Mouse (Mus musculus) adrenal gland, postnatal 25 days (tissue): ENCODE measurements around the gene Rims1. TPM values are rescaled to one million over a fixed set of nuclear protein-coding genes. Genes with fewer than 3 reads are reported as not detected.

Source experiments
- DNase-seq: peaks from one replicate; pipeline ENCODE4 v3.0.0; 2021; ENCODE audit warnings: mixed read lengths
- total RNA-seq: library from RNA; stranded (reverse); gene quantifications from 2 replicates; pipeline ENCODE4 v1.2.3, GENCODE M21; 2021

Rims1 gene
- total RNA-seq, 1 experiment from 2014 or later = 0.55 TPM

GRCm38 (mm10) chr1:22579470-22579869 is 226.3 kb downstream of the Rims1 start:
- DNase-seq = no peak

DNA sequence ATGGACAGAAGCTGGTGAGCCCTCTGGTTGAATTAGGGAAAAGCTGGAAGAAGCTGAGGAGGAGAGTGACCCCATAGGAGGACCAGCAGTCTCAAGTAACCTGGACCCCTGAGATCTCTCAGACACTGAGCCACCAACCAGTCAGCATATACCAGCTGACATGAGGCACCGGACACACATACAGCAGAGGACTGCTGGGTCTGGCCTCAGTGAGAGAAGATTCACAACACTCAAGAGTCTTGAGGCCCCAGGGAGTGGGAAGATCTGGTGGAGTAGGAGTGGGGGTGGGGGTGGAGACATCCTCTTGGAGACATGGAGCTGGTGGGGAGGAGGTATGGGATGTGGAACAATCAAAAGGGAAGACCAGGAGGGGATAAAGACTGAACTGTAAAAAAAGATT is 233.1 kb downstream of the Rims1 start:
- no peak for DNase-seq

DNA sequence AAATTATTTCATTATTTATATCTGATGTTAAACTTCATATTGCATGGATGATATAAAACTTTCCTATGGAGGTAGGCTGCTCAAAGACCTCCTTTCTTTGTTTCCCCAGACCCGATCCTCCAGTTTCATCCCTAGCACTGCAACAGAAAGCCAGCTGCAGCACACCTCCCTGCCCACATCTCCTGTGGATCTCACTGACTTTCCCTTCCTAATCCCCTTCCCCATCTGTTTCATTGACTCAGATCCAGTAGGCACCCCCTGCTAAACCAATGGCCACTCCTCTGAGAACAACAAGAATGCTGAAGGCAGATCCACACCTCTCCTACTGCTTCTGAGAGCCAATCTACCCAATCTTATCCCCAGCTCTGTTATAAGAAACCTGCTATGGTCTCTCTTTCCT is 259.5 kb downstream of the Rims1 start:
- no peak for DNase-seq

- DNase-seq = no peak
Observed at GRCm38 (mm10) chr1:22538129-22538528, 267.7 kb downstream of the Rims1 start.

DNA sequence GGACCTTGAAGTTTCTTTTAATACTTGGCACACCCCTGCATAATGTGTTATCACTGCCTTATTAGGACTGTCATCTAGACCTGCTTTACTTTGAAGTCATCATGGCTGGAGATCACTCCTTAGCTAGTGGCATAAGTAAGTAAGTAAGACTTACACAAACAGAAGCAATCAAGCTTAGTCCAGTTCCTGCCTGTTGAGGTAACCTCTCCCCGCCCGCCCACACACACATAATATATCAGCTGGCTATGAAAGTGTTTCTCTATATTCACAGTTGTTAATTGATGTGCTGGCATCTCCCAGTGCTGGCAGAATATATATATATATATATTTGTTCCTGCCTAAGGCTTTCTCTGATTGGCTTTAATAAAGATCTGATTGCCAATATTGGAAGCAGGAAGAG is 269.0 kb downstream of the Rims1 start:
- no peak for DNase-seq

DNA sequence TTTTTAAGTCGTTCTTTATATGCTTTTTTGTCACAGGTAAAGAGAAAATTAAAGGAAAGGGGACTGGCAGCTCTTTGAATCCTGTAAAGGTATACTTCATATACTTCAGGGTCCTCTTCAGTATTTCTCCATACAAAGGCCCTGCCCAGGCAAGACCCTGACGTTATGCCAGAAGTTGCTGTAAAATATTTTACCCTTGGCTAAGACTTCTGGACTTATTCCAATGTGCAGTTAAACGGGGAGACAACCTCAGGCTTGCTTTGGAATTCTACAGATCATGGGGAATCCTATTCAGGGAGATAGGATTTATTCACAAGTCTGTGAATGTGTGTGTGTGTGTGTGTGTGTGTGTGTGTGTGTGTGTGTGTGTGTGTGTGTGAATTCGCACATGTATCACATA is 270.7 kb downstream of the Rims1 start:
- no peak for DNase-seq

GRCm38 (mm10) chr1:22533146-22534096 is 272.4 kb downstream of the Rims1 start:
- no peak for DNase-seq

DNA sequence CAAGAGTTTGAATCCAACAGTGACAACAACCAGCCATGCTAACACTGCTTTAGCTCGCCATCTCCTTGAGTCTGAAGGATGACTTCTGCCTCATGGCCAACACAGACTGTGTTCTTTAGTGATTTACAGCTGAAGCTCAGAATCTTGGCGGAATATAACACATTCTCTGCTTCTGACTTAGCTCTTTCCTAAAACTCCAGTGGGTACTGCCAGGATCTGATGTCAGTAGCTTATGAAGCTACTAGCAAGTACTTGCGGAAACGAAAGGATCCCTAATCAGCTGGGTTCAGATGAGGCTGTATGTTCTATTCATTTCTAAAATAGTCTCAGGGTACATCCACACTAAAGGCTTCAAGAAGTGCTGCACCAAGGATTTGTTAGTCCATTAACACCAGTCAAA is 290.7 kb downstream of the Rims1 start:
- DNase-seq = no peak

- no peak for DNase-seq
Observed at GRCm38 (mm10) chr1:22512421-22512820, 293.4 kb downstream of the Rims1 start.

DNA sequence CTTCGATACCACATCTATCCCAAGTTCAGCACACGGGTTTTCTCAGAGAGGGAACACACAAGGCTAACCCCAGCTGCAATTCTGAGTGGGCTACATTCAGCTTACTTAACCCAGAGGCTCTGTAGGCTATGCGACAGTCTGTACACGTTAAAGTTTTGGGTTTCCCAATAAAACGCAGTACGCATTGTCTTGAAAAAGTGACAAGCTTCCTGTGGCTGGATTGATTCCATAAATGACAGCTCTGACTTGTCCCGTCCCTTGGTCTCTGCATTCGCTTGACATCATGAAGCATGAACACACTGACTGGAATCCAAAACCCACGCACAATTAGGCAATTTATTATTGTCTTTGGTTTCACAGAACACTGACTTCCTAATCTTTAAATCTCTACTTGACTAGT is 294.2 kb downstream of the Rims1 start:
- no peak for DNase-seq

- no peak for DNase-seq
Observed at GRCm38 (mm10) chr1:22508735-22509615, 296.8 kb downstream of the Rims1 start.

- no peak for DNase-seq
Observed at GRCm38 (mm10) chr1:22487270-22487864, 318.4 kb downstream of the Rims1 start.

- DNase-seq = no peak
Observed at GRCm38 (mm10) chr1:22476220-22476619, 329.6 kb downstream of the Rims1 start.

- DNase-seq = no peak
Observed at GRCm38 (mm10) chr1:22467033-22467432, 338.8 kb downstream of the Rims1 start.

DNA sequence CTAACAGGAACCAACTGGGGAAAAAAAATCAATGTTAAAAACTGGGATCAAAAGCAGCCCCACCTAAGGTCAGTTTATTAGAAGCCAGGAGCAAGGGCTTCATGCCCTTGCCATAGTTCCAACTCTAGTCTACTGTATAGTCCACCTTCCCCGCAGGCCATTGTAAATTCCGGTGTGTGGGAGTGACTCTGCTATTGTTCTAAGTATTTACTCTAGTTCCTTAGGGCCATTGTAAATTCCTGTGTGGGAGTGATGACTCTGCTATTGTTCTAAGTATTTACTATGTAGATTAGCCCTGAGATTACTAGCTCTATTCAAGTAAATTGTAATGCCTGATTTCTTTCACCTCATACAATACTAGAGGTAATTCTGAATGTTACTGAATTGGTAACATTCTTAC is 339.2 kb downstream of the Rims1 start:
- no peak for DNase-seq

DNA sequence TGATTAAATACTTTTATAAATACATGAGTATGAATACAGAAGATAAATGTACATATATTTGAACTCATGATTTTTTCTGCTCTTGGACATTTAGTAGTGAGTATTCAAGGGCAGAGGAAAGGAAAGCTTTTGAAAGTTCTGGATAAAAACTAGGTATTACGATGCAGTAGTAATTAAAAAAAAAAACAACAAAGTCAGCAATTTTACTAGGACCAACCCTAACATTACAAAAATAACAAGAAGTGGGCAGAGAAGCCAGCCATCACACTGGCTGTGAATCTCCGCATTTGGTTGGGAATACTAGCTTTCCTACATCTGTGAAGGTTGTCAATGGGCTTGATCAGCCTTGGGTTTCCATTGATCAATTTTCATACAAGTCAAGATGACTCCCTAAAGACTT is 381.8 kb downstream of the Rims1 start:
- DNase-seq = no peak

- DNase-seq = no peak
Observed at GRCm38 (mm10) chr1:22422102-22422501, 383.7 kb downstream of the Rims1 start.

DNA sequence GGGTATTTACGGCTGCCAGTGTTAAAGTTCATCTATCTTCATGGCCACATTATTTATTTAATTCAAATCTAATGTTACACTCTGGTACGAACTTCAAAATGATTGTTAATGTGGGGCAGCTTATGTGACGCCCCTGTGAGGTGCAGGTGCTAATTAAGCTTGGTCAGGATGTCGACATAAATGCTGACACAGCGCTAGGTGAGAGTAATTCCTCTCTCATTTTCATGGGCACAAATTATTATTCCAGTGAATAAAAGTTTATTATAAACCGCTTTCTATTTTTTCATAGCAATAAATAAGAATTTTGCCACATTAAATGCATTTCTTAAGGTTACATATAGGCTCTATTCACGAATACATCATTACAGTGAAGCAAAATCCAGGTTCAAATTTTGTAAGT is 395.6 kb downstream of the Rims1 start:
- DNase-seq = no peak

DNA sequence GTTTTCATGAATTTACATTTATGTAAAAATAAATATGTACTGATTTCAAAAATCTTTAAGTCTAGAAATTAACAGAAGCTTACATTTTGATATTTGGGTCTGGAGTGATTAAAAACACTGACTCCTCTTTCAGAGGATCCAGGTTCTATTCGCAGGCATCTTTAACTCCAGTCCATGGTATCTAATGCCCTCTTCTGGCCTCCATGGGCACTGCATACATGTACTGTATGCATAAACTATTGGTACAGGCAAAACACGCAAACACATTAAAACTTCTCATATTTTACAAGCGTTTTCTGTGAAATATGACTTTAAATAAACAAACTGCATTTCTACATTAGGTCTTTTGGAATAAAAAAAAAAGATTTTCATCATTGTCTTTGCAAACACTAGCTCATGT is 419.4 kb downstream of the Rims1 start:
- no peak for DNase-seq

- DNase-seq = no peak
Observed at GRCm38 (mm10) chr1:22377652-22378051, 428.1 kb downstream of the Rims1 start.

DNA sequence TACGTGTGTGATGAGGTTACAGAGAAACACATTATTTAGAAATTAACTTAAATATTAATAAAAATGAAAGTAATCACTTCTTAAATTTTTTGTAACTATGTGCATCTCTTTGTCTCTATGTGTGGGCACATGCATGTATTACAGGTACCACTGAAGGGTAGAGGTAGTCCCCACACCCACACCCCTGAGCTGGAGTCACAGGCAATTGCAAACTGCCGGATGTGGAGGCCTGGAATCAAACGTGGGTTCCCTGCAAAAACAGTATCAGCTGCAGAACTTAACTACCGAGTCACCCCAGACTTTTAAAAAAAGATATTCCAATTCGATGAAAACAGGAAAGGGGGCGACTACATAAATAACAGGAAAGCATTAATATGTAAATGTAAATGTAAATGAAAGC is 428.7 kb downstream of the Rims1 start:
- no peak for DNase-seq

DNA sequence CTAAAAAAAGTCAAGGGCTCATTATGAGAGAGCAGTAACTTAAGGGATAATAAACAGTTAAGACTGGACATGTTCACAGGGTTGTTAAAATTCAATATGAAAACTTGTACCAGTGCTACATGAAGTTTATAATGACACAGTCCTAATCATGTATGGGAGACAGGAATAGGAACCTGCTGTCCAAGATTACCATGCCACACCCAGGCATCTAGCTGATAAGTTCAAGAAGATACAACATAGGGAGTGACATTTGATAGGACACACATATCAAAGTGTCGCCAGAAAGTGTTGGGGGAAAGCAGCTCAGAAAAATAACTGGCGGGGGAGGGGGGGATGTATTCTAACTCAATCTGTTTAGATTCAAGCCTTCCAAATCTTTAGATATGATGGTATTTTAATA is 449.6 kb downstream of the Rims1 start:
- no peak for DNase-seq

GRCm38 (mm10) chr1:22353687-22354086 is 452.1 kb downstream of the Rims1 start:
- DNase-seq = no peak
